Mouse (Mus musculus): ENCODE data around the gene Ergic3.

The Ergic3 gene

GRCm38 (mm10) chr2:156065099-156066041 lies 57.5 kb downstream of the Ergic3 start, which contains the start of gene Spag4:
Spag4 (plus strand) TSS chr2:156065175.
- peak; percentile 61 for DNase-seq (ENCODE audit: low read depth, low spot score)

GRCm38 (mm10) chr2:156066126-156066525 lies 58.3 kb downstream of the Ergic3 start:
- no peak for DNase-seq (ENCODE audit: low read depth, low spot score)
